Mouse (Mus musculus) kidney, postnatal 14 days (tissue): ENCODE results near the gene Elmo3.

Experiments
- DNase-seq: peaks from one replicate; pipeline ENCODE4 v3.0.0; 2022; ENCODE audit warnings: mixed read lengths

The Elmo3 gene

DNA sequence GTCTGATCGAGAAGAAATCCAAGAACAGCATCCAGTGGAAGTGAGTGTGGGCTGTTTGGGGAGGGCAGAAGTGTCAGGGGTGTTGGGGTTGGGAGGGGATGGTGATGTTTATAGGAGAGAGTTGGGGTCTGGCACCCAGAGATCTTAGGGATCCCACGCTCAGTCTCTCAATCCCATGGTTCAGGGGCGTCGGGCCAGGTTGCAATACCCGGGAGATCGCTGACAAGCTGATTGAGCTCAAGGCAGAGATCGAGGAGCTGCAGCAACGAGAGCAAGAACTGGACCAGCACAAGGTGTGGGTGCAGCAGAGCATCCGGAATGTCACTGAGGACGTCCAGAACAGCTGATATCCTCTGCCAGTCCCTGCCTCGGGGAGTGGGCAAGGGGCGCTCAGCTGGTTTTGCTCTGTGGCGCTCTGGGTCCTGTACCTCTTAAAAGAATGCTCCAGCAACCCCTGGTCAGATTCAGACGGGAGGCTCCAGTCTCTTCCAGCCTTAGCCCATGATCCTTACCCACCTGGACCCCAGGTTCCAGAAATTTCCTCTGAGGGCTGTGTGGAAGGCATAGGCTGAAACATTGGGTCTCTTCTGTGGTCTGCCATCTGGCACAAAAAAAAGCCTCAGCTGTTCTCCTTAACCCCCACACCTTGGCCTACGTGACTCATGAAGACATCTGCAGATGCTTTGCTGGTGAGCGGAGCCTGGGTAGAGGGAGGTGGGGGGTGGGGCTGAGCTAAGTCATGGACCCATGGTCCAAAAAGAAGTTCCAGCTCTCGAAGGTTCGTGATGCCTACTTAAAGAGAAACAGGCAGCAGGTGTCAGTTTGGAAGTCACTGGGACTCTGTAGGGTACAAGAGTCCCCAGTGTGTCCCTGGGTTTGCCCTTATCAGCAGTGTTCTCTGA is 6.8 kb upstream of the Elmo3 start:
- no peak for DNase-seq

- DNase-seq = no peak
These were observed 5.4 kb upstream of the Elmo3 start for GRCm38 (mm10) chr8:105299962-105300361.

DNA sequence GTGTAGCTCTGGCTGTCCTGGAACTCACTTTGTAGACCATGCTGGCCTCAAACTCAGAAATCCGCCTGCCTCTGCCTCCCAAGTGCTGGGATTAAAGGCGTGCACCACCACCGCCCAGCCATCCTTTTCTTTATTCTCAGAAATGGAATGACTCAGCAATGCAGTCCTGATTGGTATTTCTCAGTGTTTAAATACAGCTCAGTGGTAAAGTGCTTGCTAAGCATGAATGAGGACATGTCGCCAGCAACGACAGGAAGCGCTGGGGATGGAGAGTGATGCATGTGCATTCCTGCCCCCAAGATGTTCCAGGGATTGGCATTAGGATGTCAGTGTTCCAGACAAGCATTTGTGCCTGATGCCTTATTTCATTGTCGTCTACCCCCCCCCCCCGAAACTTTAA is 2.0 kb upstream of the Elmo3 start:
- DNase-seq = no peak

DNA sequence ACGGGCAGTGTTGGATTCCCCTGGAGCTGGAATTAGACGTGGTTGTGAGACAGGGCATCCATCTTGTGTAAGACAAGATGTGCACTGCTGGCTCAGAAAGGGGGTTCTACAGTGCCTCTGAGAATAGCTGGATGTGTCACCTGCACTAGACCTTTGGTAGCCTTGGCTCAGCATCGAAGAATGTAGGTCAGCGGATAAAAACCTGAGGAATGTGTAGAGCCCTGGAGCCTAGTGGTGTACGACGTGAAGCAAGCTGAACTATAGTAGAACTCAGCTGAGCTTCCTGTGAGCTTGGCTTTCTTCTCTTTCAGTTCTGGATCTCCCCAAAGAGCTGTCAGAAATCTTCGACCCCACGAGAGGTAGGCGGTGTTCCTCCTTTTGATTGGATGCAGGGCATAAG is 1.5 kb upstream of the Elmo3 start:
- DNase-seq = no peak

DNA sequence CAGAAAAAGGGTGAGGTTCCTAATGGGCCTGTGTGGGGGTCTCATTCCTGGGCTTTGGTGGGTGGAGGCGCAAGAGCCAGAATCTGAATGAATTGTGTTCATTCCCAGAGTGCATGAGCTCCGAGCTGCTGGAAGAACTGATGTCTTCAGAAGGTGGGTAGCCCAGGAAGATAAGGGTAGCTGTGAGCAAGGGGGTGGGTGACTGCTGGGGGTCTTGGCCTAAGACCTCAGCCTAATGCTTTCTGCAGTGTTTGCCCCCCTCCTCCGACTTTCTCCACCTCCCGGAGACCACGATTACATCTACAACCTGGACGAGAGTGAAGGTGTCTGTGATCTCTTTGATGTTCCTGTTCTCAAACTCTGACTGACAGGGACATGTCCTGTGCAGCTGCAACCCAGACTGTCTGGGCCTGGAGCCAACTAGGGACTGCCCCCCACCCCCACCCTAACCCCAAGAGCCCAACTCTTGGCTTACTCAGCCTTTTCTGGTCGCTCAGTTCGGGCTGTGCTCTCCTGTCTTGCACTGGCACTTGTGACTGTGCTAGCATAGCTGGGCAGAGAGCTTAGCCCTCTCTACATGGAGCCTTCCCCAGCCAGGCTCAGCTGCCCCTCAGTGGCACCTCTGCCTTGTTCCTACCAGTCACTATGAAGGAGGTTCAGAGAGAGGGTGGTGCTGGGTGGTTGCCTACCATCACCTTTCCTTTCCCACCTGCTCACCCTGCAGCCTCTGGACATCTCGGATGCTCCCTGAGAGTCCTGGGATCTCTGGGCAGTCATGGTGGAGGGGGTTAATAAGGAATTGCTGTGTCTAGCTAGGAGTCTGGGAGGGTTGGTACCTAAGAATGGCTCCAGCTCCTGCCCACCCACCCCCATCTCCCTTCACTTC is 833 bp upstream of the Elmo3 start:
- no peak for DNase-seq

DNA sequence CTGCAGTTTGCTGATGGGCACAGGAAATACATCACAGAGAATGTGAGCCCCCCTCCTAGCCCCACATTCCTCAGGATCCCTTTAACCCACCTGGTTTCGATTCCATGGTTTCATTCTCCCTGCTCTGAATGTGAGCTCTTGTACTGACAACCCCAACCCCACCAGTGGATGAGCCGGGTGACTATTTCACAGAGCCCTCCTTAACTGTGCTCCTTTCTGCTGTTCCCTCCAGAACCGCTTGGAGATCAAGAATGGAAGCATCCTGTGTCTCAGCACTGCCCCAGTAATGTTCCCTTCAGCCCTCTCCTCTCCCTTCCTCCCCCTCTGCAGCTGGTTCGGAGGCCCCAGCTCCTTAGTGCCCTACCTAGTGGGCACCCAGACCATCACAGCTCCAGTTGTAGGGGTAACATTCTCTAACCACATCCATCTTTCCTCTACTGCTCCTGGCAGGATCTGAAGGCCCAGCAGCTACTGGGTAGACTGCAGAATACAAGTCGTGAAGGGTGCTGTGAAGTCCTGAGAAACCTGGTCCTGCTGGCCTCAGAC is 818 bp downstream of the Elmo3 start:
- DNase-seq = no peak

DNA sequence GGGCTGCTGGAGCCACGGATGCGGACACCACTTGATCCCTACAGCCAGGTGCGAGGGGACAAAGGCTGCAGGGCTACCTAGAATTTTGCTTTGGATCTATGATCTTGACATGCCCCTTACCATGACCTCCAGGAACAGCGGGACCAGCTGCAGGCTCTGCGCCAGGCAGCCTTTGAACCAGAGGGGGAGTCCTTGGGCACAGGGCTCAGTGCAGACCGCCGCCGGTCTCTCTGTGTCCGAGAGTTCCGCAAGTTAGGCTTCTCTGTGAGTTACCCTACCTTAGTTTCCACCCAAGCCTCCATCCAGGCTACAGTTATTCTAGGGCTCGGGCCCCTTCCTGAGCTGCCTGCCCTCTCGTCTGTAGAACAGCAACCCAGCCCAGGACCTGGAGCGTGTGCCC is 2.3 kb downstream of the Elmo3 start:
- no peak for DNase-seq

DNA sequence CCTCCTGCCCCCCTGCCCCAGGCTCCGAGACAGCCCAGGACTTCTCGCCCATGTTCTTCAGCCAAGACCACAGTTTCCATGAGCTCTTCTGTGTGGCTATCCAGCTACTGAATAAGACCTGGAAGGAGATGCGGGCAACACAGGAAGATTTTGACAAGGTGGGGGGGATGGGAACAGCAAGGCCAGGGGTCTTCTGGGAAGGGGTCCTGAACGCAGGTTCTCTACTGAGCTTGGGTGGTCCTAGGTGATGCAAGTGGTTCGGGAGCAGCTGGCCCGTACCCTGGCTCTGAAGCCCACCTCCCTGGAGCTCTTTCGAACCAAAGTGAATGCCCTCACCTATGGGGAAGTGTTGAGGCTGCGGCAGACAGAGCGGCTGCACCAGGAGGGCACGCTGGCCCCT is 3.0 kb downstream of the Elmo3 start:
- DNase-seq = no peak

GRCm38 (mm10) chr8:105309142-105309847 is 3.9 kb downstream of the Elmo3 start:
- DNase-seq = no peak

GRCm38 (mm10) chr8:105310118-105310517 is 4.7 kb downstream of the Elmo3 start:
- no peak for DNase-seq

- DNase-seq = no peak
These were observed 6.3 kb downstream of the Elmo3 start for GRCm38 (mm10) chr8:105311718-105312117.

- DNase-seq = no peak
These were observed 7.6 kb downstream of the Elmo3 start for GRCm38 (mm10) chr8:105312891-105313481.

- no peak for DNase-seq
These were observed 8.4 kb downstream of the Elmo3 start for GRCm38 (mm10) chr8:105313622-105314402.

DNA sequence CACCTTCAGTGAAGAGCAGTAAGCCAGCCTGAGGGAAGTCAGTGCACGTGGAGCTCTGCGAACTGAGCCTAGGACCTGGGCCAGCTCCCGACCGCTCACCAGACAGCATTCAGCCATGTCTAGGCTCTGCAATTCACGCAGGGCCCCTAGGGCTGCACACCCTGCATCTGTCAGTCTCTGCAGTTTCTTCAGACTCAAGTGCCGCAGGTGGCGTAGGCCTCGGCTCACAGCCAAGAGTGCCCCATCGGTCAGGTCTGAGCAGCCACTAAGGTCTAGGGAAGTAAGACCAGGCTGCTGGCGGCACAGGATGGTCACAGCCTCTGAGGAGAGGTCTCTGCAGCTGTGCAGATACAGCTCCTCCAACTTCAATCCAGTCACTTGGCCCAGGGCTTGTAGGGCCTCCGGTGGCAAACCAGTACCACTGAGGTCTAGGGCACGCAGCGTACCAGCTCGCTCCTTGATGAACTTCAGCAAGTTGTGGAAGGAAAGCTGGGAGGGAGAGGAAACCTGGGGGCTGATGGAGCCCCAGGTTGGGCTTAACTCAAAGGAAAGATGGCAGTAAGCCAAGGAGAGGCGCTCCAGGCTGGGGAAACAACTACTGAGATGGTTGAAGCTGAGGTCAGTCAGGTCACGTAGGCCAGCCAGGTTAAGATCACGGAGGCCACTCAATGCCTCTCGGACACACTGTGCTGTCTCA is 9.8 kb downstream of the Elmo3 start:
- DNase-seq = no peak

DNA sequence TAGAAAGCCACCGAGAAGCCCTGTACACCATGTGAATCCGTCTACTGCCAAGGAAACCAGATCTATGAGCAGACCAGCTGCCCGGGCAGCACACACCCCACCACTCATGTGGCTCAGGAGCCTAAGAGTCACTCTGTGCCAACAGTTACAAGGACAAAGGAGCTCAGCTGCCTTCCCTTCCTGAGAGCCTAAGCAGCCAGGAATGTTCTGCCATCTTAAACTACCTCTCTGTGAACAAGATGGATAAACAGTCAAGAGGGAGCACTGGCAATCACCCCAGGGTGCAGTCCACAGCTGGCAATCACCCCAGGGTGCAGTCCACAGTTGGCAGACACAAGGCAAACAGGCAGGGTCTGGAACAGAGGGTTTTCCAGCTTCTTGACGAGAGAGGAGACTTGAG is 12.5 kb downstream of the Elmo3 start:
- no peak for DNase-seq

- no peak for DNase-seq
These were observed 13.3 kb downstream of the Elmo3 start for GRCm38 (mm10) chr8:105318662-105319190.

- no peak for DNase-seq
These were observed 17.8 kb downstream of the Elmo3 start for GRCm38 (mm10) chr8:105323183-105323582.

- DNase-seq = no peak
These were observed 20.3 kb downstream of the Elmo3 start for GRCm38 (mm10) chr8:105325641-105326093.

GRCm38 (mm10) chr8:105326141-105326672 is 20.8 kb downstream of the Elmo3 start, which contains the start of the genes Lrrc29 and Tmem208:
Gene Lrrc29, minus strand, starts transcription at chr8:105326278.
Gene Tmem208, plus strand, starts transcription at chr8:105326354.
- peak; percentile 98 for DNase-seq

DNA sequence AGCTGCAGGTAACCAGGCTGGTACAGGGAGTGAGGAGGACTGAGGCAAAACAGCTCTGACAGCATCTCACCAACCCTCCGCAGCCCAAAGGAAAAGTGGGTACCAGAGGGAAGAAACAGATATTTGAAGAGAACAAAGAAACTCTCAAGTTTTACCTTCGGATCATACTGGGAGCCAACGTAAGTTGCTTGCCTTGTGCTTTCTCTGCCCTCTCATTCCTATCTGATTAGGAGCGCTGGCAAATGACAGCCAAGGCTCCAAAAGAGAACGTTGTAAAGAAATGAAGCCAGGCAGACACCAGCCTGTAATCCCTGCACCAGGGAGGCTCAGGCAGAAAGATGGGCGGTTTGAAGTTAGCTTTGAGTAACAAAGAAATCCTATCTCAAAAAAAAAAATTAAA is 21.6 kb downstream of the Elmo3 start:
- no peak for DNase-seq
